Mouse (Mus musculus) cerebellum, adult 2 months (tissue): Measurements from ENCODE around the gene Adcy1. TPM values are rescaled to one million over a fixed set of nuclear protein-coding genes. Genes with fewer than 3 reads are reported as not detected.
"Not testable (repeated sequence)": the region's sequence is repeated elsewhere in the genome, so short reads cannot be mapped to it uniquely, and the experiment has no call there.

Experiments used
- DNase-seq, 2 experiments: peaks; one replicate each; pipeline ENCODE4 v3.0.0; 2021
- H3K27ac ChIP-seq: fragments of 200-500 bp; 2 replicates; pipeline ENCODE4 v1.5.1; 2012; ENCODE audit warnings: low read length, control low read depth, inconsistent platforms; ENCODE audit not compliant: insufficient read depth
- H3K27me3 ChIP-seq: fragments of 200-500 bp; 2 replicates; pipeline ENCODE4 v1.6.1; 2012; ENCODE audit warnings: inconsistent platforms, mild to moderate bottlenecking, low read length, moderate library complexity; ENCODE audit not compliant: control insufficient read depth, insufficient read depth
- H3K4me1 ChIP-seq: fragments of 200-500 bp; 2 replicates; pipeline ENCODE4 v1.6.1; 2011; ENCODE audit warnings: low read length; ENCODE audit not compliant: control insufficient read depth, insufficient read depth
- H3K4me3 ChIP-seq: fragments of 200-500 bp; replicated peaks from 2 replicates; pipeline ENCODE3; 2011; ENCODE audit warnings: mild to moderate bottlenecking, low read depth, low read length, control low read depth; ENCODE audit not compliant: insufficient read depth
- CTCF ChIP-seq: fragments of 200-500 bp; IDR thresholded peaks from 2 replicates; pipeline ENCODE4 v1.5.1; 2011; ENCODE audit warnings: low read depth, mild to moderate bottlenecking, control low read depth, low read length, moderate library complexity, borderline replicate concordance; ENCODE audit not compliant: insufficient read depth
- POLR2A ChIP-seq: fragments of 200-500 bp; IDR thresholded peaks from 2 replicates; pipeline ENCODE4 v1.6.1; 2011; ENCODE audit warnings: low read length, control low read depth, borderline replicate concordance; ENCODE audit not compliant: insufficient read depth
- WGBS: fragments of 180-500 bp; shearing (Covaris S2); methylation state at CpG from one replicate; pipeline ENCODE4 v1.1.7; 2018; 5-methylcytosine and 5-hydroxymethylcytosine counted together
- polyA plus RNA-seq: library from polyadenylated mRNA; depleted of rRNA; stranded (reverse); fragments of >200 nt; gene quantifications from 2 replicates; pipeline ENCODE4 v1.2.3, GENCODE M21; 2012; rRNA removed

Adcy1 gene
- polyA plus RNA-seq, 1 experiment: 258 TPM

DNA sequence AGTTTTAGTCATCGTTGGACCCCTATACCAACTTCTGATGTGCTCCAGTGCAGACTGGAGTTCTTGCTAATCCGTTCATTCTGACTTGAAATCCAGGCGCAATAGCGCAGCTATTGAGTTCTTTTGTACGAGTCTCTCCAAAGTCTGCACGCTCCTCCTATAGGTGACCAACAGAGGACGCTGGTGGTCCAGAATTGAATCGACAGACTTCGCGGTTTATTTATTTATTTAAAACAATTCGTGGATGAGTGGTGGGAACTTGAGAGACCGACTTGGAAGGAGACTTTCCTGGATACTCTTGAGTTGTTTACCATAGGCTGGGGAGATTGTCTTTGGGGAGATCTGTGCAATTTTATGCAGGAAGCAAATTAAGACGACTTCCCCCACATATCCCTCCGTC lies 151.5 kb downstream of the Adcy1 start:
- DNase-seq: peak; percentile 29 to 37

DNA sequence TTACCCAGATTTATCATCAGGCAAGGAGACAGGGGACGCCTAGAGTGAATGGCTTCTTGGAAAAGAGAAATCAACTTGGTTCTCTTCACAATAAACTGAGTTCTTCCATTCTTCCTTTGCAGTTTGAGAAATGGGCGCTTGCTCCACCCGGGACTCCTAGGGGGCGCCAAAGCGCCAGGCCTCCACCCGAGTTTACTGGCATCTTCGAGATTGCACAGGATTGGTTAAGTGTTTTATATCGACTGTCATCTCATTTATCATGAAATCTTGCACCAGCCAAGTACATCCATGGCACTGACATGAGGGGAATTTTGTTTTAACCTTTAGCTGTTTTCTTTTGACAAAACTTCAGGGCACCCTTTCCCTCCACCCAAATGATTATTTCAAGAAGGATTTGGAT lies 152.4 kb downstream of the Adcy1 start:
- H3K4me3 ChIP-seq: no peak overlapping the region
- no peaks in the 10 kb centered on the region for H3K4me1 ChIP-seq
- no peak for TF ChIP-seq POLR2A
- peak; percentile 64; the same call in 1 of the 2 replicates for TF ChIP-seq CTCF
- no peak overlapping the region for H3K27ac ChIP-seq
- DNase-seq: peak; percentile 49 to 57
- H3K27me3 ChIP-seq: no peaks in the 10 kb centered on the region
- WGBS: 9% methylated on average over 8 of the region's 8 CpGs

More for the DNA sequence above, 151.5 kb downstream of the Adcy1 start:
- TF ChIP-seq POLR2A (no peak), CTCF (peak; percentile 59; the same call in 1 of the 2 replicates)
- Histone ChIP-seq H3K27ac (no peak overlapping the region), H3K27me3 (no peaks in the 10 kb centered on the region), H3K4me1 (no peaks in the 10 kb centered on the region), H3K4me3 (no peak overlapping the region)
- 5% methylated on average over 14 of the region's 14 CpGs for WGBS

DNA sequence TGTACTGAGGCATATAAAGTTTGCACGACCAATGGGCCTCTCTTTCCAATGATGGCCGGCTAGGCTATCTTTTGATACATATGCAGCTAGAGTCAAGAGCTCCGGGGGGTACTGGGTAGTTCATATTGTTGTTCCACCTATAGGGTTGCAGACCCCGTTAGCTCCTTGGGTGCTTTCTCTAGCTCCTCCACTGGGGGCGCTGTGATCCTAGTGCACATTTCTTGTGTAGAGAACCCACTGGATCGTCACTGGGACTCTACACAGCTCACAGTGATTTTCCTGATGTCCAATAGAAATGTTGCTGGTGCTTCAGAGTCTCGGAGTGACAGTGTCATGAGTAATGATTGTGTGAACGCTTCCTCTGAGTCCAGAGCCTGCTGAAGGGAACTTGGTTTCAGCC lies 158.5 kb downstream of the Adcy1 start:
- H3K27me3 ChIP-seq, H3K4me3 ChIP-seq, DNase-seq, H3K4me1 ChIP-seq, H3K27ac ChIP-seq: not testable (repeated sequence)
- 73% methylated on average over 8 of the region's 8 CpGs for WGBS

DNA sequence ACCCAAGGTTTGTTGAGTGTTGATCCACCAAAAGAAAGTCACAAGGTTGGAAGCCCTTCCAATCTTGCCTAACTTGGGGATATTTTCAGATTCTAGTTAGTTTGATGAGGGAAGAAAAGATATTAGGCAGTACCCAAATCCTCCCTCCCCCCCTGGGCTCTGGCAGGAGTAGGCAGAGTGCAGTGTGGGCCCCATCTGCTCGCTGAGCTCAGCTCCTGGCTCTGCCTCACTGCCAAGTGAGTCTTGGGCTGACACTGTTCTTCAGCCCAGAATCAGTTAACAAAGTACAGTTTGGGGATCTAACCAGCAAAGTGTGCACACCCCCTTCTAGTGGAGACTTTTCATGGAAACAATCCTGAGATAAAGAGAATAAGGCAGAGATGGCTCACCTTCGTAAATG lies 162.9 kb downstream of the Adcy1 start:
- WGBS: 32% methylated on average over 2 of the region's 2 CpGs
- no peak overlapping the region for H3K27ac ChIP-seq
- H3K4me1 ChIP-seq: no peaks in the 10 kb centered on the region; the same call in 1 of the 2 replicates
- no peaks in the 10 kb centered on the region for H3K27me3 ChIP-seq
- H3K4me3 ChIP-seq: no peak overlapping the region
- DNase-seq: peak in 1 of 2 experiments; percentile 38
- TF ChIP-seq CTCF (no peak), POLR2A (no peak)

DNA sequence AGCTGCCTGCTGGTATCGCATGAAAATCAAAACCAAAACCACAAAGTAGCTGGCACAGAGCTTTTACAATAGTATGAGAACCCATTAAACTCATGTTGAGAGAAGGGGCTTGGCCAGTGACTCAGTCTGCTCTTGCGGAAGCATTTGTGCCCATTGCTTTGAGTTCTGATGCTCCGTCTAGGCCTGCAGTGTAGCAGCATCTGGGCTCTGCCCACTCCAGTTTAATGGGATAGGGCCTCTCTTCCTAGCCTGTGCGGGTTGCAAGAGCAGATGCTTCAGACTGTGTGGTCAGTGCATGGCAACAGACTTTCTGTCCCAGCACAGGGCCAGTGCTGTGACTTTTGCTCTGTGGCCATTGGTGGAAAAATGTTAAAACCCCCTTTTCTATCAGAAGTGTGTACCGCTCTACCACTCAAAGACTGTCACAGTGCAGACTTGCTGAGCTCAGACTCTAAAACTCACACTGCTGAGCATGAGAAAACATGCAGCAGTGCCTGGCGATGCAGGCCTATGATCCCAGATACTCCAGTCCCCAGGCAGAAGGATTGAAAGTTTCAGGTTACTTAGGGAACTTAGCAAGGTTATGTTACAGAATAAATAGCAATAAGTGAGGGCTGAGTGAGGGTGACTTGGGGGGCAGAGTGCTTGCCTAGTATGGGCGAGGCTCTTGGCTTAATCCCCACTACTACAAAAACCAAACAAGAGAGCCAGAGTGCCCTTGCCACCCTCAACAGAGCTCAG lies 163.7 kb downstream of the Adcy1 start:
- no peak for TF ChIP-seq POLR2A
- TF ChIP-seq CTCF: no peak
- Histone ChIP-seq H3K27me3 (no peaks in the 10 kb centered on the region), H3K4me3 (no peak overlapping the region), H3K4me1 (no peaks in the 10 kb centered on the region; the same call in 1 of the 2 replicates), H3K27ac (no peak overlapping the region)
- DNase-seq: no peak
- WGBS: 86% methylated on average over 7 of the region's 7 CpGs

DNA sequence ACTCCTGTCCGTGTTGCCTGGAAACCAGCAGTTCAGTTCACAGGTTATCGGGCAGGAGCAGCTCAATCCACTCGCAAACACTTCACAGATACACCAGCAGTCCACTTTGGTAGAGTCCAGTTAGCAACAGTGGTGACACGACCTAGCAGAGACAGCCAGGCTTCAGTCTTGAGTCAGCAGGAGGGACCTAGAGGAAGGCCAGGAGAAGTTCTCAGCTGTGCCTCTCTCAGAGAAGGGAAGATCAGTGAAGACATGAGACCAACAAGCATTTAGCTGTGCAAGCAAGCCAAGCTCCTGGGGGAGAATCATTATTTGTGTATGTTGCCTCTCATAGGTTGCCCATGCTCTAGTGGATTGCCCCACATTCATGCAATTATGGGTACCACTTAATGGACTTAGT lies 164.8 kb downstream of the Adcy1 start:
- no peak for DNase-seq
- Histone ChIP-seq H3K27me3 (no peaks in the 10 kb centered on the region), H3K27ac (no peak overlapping the region), H3K4me1 (no peaks in the 10 kb centered on the region; the same call in 1 of the 2 replicates), H3K4me3 (no peak overlapping the region)
- TF ChIP-seq CTCF (no peak), POLR2A (no peak)
- WGBS: 92% methylated on average over 4 of the region's 4 CpGs

Other genes with a start within 250 kb of the Adcy1 start
- not detected in 2 replicates for gene Gm11983, start 225.8 kb upstream of the Adcy1 start, polyA plus RNA-seq
- not detected in 2 replicates for gene Gm11985, start 125.1 kb downstream of the Adcy1 start, polyA plus RNA-seq
- 1.1 and 1.3 TPM in 2 replicates for gene Igfbp1, start 134.3 kb downstream of the Adcy1 start, polyA plus RNA-seq
- 11.0 and 15.1 TPM in 2 replicates for gene Igfbp3, start 150.4 kb downstream of the Adcy1 start, polyA plus RNA-seq